Mouse (Mus musculus) intestine, postnatal 0 days (tissue): Measurements from ENCODE around the gene Zfp787. TPM values are rescaled to one million over a fixed set of nuclear protein-coding genes. Genes with fewer than 3 reads are reported as not detected.

Experiments used
- ATAC-seq: fragments of 200-750 bp; cut with Nextera tagmentation; 2 replicates; pipeline ENCODE4 v1.8.0; 2017; ENCODE audit warnings: mild to moderate bottlenecking, moderate TSS enrichment, moderate library complexity
- H3K27ac ChIP-seq: fragments of 300-500 bp; sonication (generic); 2 replicates; pipeline ENCODE4 v1.5.1; 2014; ENCODE audit warnings: mild to moderate bottlenecking, low read depth, low read length, moderate library complexity
- H3K27me3 ChIP-seq: fragments of 300-500 bp; sonication (generic); replicated peaks from 2 replicates; pipeline ENCODE4 v1.6.1; 2014; ENCODE audit warnings: low read length, mixed read lengths; ENCODE audit not compliant: control insufficient read depth, insufficient read depth
- H3K36me3 ChIP-seq: fragments of 300-500 bp; sonication (generic); 2 replicates; pipeline ENCODE4 v1.6.1; 2014; ENCODE audit warnings: mild to moderate bottlenecking, moderate library complexity; ENCODE audit not compliant: control insufficient read depth, insufficient read depth
- H3K4me1 ChIP-seq: fragments of 300-500 bp; sonication (generic); replicated peaks from 2 replicates; pipeline ENCODE4 v1.6.1; 2014; ENCODE audit warnings: antibody characterized with exemption, low read length, mixed read lengths; ENCODE audit not compliant: control insufficient read depth, insufficient read depth
- H3K4me2 ChIP-seq: fragments of 300-500 bp; sonication (generic); replicated peaks from 2 replicates; pipeline ENCODE4 v1.6.1; 2014; ENCODE audit warnings: low read depth, mild to moderate bottlenecking, moderate library complexity
- H3K4me3 ChIP-seq: fragments of 300-500 bp; sonication (generic); 2 replicates; pipeline ENCODE4 v1.5.1; 2014; ENCODE audit warnings: low read depth, low read length
- H3K9ac ChIP-seq: fragments of 300-500 bp; sonication (generic); 2 replicates; pipeline ENCODE4 v1.6.1; 2014; ENCODE audit warnings: mild to moderate bottlenecking, low read depth, low read length
- H3K9me3 ChIP-seq: fragments of 300-500 bp; sonication (generic); 2 replicates; pipeline ENCODE4 v1.6.1; 2016; ENCODE audit warnings: mixed run types; ENCODE audit not compliant: control insufficient read depth
- CTCF ChIP-seq: sonication (generic); IDR thresholded peaks from 2 replicates; pipeline ENCODE4 v1.5.1; 2016; ENCODE audit warnings: low read depth, mild to moderate bottlenecking, control low read depth, antibody characterized with exemption, moderate library complexity
- WGBS: fragments of 180-500 bp; shearing (Covaris S2); extraction: QIAGEN DNeasy Blood & Tissue Kit; methylation state at CpG from one replicate; pipeline ENCODE4 v1.1.7; 2014; 5-methylcytosine and 5-hydroxymethylcytosine counted together
- polyA plus RNA-seq: library from polyadenylated mRNA; unstranded; fragments of >200 nt; fragmentation: Nextera tagmentation; extraction: Ambion mirVana; gene quantifications from 2 replicates; pipeline ENCODE4 v1.2.1, GENCODE M21; 2015

Gene Zfp787
- polyA plus RNA-seq, 1 experiment from 2014 or later: 42.2 TPM

DNA sequence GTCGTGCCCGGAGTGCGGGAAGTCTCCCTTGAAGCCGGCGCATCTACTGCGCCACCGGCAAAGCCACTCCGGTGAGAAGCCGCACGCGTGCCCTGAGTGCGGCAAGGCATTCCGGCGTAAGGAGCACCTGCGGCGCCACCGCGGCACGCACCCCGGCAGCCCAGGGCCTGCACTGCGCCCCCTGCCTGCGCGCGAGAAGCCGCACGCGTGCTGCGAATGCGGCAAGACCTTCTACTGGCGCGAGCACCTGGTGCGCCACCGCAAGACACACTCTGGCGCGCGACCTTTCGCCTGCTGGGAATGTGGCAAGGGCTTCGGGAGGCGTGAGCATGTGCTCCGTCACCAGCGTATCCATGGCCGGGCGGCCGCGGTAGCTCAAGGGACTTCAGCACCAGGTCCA is 33.7 kb upstream of the Zfp787 start:
- no peaks in the 10 kb centered on the region for H3K27me3 ChIP-seq
- H3K4me2 ChIP-seq: no peak overlapping the region
- peak; percentile 57 for TF ChIP-seq CTCF
- no peak overlapping the region for H3K9ac ChIP-seq
- H3K27ac ChIP-seq: no peak overlapping the region
- no peaks in the 10 kb centered on the region for H3K4me1 ChIP-seq
- no peaks in the 10 kb centered on the region for H3K9me3 ChIP-seq
- 51% methylated on average over 45 of the region's 45 CpGs for WGBS
- ATAC-seq: 0 out of 2 replicates have a peak, but pooled peaks have one; percentile 11
- H3K36me3 ChIP-seq: peaks cover 38% of the 10 kb centered on the region
- no peak overlapping the region for H3K4me3 ChIP-seq

- H3K27ac ChIP-seq: no peak overlapping the region
- 85% methylated on average over 2 of the region's 2 CpGs for WGBS
- ATAC-seq: no peak
Observed at GRCm38 (mm10) chr7:6186756-6187155, 31.0 kb upstream of the Zfp787 start.

GRCm38 (mm10) chr7:6186176-6186575 is 30.4 kb upstream of the Zfp787 start:
- 89% methylated on average over 2 of the region's 2 CpGs for WGBS
- no peaks in the 10 kb centered on the region for H3K9me3 ChIP-seq
- peaks cover 49% of the 10 kb centered on the region for H3K36me3 ChIP-seq
- no peak overlapping the region for H3K4me3 ChIP-seq
- no peaks in the 10 kb centered on the region for H3K4me1 ChIP-seq
- H3K4me2 ChIP-seq: no peak overlapping the region
- no peaks in the 10 kb centered on the region for H3K27me3 ChIP-seq
- no peak for TF ChIP-seq CTCF
- H3K9ac ChIP-seq: no peak overlapping the region
- ATAC-seq: no peak
- no peak overlapping the region for H3K27ac ChIP-seq

More at GRCm38 (mm10) chr7:6186756-6187155, 31.0 kb upstream of the Zfp787 start:
- Histone ChIP-seq H3K9me3 (no peaks in the 10 kb centered on the region), H3K36me3 (peaks cover 49% of the 10 kb centered on the region), H3K4me1 (no peaks in the 10 kb centered on the region), H3K9ac (no peak overlapping the region), H3K4me3 (no peak overlapping the region), H3K4me2 (no peak overlapping the region), H3K27me3 (no peaks in the 10 kb centered on the region)
- TF ChIP-seq CTCF: no peak

DNA sequence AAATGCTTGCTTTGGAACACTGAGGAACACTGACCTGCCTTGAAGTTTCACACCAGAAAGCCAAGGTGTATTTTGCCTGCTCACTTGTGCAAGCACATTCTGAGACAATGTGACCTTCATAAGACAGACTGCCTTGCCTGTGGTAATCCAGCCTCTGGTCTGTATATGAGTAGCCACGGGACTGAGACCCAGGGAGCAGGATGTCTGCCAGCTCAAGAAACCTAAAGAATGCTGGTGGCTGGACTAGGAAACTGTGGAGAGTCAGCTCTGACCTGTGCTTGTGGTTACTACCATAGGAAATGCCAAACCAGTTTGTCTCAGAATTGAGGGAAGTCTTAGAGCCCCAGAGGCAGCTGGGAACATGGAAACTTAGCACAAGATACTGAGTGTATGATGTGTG is 29.6 kb upstream of the Zfp787 start:
- WGBS: 74% methylated on average over 1 of the region's 1 CpGs
- no peak for TF ChIP-seq CTCF
- no peak overlapping the region for H3K4me3 ChIP-seq

DNA sequence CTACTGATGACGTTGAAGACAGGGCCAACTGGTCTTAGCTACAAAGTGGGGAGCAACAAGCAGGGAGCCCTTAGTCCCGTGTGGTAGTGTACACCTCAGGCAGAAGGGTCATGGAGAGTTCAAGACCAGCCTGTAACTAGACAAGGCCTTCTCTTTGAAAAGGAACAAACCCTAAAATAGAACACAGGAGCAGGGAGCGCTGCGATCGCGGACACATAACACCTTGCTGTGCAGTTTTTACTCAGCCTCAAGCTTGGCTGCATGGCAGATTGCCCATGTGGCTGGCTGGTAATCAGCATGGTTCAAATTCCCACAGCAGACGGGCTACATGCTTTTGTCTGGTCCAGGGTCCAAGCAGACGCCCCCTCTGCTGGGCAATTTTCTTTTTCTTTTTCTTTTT is 28.7 kb upstream of the Zfp787 start:
- H3K9me3 ChIP-seq: no peaks in the 10 kb centered on the region
- ATAC-seq: no peak
- H3K4me2 ChIP-seq: no peak overlapping the region
- H3K9ac ChIP-seq: no peak overlapping the region
- 89% methylated on average over 8 of the region's 8 CpGs for WGBS
- H3K27ac ChIP-seq: no peak overlapping the region
- no peaks in the 10 kb centered on the region for H3K4me1 ChIP-seq
- TF ChIP-seq CTCF: no peak
- H3K4me3 ChIP-seq: no peak overlapping the region
- H3K36me3 ChIP-seq: peaks cover 50% of the 10 kb centered on the region
- no peaks in the 10 kb centered on the region for H3K27me3 ChIP-seq

More for the DNA sequence above, 29.6 kb upstream of the Zfp787 start:
- Histone ChIP-seq H3K4me2 (no peak overlapping the region), H3K9ac (no peak overlapping the region), H3K27ac (no peak overlapping the region), H3K9me3 (no peaks in the 10 kb centered on the region), H3K36me3 (peaks cover 49% of the 10 kb centered on the region), H3K4me1 (no peaks in the 10 kb centered on the region), H3K27me3 (no peaks in the 10 kb centered on the region)
- no peak for ATAC-seq

- ATAC-seq: no peak
- Histone ChIP-seq H3K27ac (no peak overlapping the region), H3K9me3 (no peaks in the 10 kb centered on the region), H3K4me1 (no peaks in the 10 kb centered on the region), H3K4me2 (no peak overlapping the region), H3K9ac (no peak overlapping the region), H3K36me3 (peaks cover 46% of the 10 kb centered on the region), H3K27me3 (no peaks in the 10 kb centered on the region), H3K4me3 (no peak overlapping the region)
- TF ChIP-seq CTCF: no peak
- WGBS: 94% methylated on average over 19 of the region's 19 CpGs
Observed at GRCm38 (mm10) chr7:6183802-6184201, 28.0 kb upstream of the Zfp787 start.

DNA sequence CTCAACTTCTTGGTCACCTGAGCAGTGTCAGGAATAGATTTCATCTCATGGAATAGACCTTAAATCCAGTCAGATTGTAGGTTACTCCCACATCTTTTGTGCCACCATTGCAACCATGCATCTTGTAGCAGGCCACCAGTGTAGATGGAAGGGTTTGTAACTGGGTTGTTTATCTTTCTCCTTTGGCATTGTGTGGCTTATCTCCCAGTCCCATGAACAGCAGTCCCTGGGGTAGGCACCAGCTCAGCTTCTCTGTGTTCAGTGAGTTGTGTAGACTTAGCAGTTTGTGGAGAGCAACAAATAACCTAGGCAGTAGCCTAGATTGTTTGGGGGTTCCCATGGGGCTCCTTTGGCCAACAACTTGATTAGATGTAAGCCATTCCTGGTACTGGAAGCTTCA is 27.1 kb upstream of the Zfp787 start:
- H3K4me2 ChIP-seq: no peak overlapping the region
- H3K36me3 ChIP-seq: peaks cover 40% of the 10 kb centered on the region
- H3K27me3 ChIP-seq: no peaks in the 10 kb centered on the region
- H3K4me1 ChIP-seq: no peaks in the 10 kb centered on the region
- no peak overlapping the region for H3K9ac ChIP-seq
- no peak overlapping the region for H3K27ac ChIP-seq
- H3K9me3 ChIP-seq: no peaks in the 10 kb centered on the region
- TF ChIP-seq CTCF: no peak
- H3K4me3 ChIP-seq: no peak overlapping the region
- ATAC-seq: no peak
